Mouse (Mus musculus): ENCODE data around the gene Il1r2. TPM values are rescaled to one million over a fixed set of nuclear protein-coding genes. Genes with fewer than 3 reads are reported as not detected.
A peak's percentile ranks its signal among the peaks of the same experiment; 100 is the strongest.

The Il1r2 gene
- total RNA-seq, 2 experiments from 2014 or later, result 0.52 TPM; not detected in 1

DNA sequence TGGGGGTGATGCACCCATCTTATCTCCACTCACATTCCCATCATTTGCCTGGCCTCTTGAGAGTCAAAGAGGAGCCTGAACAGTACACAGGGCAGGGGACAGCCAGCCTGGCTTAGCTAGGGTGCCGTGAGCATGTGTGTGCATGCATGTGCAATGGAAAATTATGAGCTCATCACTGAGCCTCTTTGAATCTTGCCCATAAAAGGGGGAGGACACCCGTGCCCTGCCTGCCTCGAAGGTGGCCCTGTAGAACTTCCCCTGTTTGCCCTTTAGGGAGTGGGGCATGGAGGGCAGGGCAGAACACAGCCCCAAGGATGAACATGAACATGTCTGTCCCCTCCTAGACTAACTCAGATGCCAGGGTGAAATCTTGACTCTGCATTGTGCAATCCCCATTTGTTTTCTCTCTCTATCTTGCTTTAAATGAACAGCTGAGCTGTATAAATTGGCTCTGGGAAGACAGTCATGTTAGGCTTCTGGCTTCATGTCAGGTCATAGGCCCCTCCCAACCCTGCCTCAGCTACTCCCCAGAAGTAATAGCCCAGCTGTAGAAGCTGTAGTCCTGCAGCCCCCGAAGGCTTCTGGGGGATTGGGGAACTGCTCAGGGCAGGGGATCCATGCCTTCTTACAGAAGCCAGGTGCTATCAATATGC lies 14.6 kb upstream of the Il1r2 start:
- no peak for DNase-seq (ENCODE audit: extremely low spot score in 1 of 2, low spot score in 1 of 2)

DNA sequence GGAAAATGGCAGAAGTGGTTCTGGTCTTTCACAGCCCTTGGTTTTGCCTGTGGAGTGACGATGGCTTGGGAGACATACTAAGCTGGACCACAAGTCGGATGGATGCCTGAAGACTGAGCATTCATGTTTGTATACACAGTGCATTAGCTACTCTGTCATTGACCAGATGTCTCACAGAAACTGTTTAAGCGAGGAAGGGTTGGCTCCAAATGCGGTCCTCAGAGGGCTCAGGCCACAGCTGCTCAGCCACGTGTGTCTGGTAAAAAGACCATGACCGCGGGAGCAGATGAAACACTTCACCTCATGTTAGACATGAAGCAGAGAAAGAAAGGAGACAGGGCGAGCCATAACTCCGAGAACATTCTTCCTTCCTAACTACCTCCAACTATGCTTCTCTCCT lies 12.5 kb upstream of the Il1r2 start:
- no peak for DNase-seq (ENCODE audit: extremely low spot score in 1 of 2, low spot score in 1 of 2)

DNA sequence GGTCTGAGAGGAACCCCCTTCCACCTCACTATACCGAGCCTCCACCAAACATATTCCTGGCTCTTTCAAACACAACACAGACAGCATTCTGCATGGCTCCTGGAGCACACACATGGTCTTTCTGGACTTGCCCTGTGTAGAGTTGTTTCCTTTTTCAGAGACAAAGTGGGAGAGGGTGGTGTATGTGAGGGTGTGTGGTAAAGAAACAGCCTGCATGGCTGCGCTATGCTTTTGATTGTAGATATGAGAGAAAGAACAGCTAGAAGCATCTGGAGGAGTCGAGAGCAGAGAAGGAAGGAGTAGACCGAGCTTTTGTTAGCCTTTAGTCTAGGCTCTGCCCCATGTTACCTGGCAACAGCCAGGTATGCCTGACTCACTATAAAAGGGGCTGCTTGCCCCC lies 10.5 kb upstream of the Il1r2 start:
- DNase-seq (ENCODE audit: extremely low spot score in 1 of 2, low spot score in 1 of 2), result no peak

DNA sequence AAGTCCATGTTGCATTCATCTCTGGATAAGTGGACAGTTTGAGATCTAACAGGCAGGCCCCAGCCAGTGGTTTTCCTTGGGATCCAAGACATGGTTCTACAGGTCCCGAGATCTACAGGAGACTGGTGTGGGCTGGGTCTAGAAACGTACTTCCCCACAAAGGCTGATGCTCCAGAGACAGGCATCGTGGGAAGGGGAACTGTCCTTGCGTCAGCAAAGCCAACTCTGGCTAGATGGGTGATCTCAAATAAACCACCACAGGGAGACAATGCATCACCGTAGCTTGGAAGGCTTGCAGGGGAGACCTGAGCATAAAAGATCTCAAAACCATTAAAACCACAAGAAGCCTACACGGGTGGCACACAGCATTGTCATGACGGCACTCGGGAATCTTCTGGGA lies 9.4 kb upstream of the Il1r2 start:
- DNase-seq (ENCODE audit: extremely low spot score in 1 of 2, low spot score in 1 of 2), result no peak

DNA sequence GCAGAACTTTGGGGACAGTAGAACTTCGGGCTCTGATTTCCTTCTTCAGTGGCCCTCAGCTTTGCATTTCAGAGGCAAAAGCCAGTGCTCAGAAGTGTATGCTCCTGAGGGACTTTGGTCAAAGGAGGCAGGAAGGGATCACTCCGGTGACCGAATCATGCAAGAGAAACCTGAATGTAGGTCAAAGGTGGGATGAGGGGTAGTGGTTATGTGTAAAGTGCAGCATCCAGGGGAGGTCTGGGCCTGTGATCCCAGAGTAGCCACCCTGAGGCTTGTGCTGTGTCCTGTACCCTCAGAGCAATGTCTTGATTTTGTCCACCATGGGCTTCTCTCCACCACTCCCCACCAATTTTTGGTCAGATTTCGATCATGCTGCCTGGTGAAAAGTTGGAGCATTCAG lies 1.3 kb upstream of the Il1r2 start:
- DNase-seq (ENCODE audit: extremely low spot score in 1 of 2, low spot score in 1 of 2), result no peak

DNA sequence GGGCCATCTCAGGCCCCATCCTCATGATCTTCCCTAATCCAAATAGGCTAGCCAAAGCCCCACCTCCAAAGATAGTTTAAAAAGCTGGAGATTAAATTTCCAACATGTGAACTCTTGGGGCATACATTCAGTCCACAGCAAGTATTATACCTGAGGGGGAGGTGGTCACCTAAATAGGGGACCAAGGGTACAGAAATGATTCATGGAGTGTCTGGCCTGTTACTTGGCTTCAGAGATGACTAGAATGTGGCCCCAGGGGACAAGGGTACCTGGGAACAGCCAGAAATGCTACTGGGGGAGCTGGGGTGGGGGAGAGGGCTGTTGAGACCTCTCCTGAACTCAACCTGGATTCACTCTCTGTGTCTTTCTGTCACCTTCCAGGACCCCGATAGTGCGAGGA lies 3.4 kb downstream of the Il1r2 start:
- no peak for DNase-seq (ENCODE audit: extremely low spot score in 1 of 2, low spot score in 1 of 2)

DNA sequence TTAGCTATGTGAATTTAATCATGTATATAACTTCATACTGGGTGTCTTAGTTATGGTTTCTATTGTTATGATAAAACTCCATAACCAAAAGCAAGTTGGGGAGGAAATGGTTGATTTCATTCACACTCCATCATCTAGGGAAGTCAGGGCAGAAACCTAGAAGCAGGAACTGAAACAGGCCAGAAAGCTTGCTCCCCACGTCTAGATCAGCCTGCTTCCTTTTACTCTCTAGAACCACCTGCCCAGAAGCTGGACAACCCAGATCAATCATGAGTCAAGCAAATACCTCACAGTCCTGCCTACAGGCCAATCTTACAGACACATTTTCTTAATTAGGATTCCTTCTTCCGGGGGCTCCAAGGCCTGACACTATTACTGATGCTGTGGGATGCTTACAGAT lies 7.2 kb downstream of the Il1r2 start:
- no peak for DNase-seq (ENCODE audit: extremely low spot score in 1 of 2, low spot score in 1 of 2)

DNA sequence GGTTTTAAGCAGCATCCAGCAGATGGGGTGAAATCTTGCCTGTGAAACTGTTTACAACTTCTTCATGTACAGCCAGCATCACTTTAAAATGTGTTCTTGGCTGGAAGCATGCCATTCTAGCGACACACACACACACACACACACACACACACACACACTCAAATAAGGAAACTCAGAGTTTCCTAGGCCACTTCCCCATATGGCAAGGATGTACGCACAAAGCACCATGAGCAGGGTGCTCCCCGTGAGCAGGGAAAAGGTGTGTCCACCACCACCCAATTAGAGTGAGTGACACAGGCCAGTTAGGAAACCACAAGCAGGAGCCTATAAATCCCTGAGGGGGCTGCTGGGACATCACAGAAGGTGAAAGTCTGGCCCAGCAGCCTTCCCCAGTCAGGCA lies 10.5 kb downstream of the Il1r2 start:
- DNase-seq (ENCODE audit: extremely low spot score in 1 of 2, low spot score in 1 of 2), result no peak

DNA sequence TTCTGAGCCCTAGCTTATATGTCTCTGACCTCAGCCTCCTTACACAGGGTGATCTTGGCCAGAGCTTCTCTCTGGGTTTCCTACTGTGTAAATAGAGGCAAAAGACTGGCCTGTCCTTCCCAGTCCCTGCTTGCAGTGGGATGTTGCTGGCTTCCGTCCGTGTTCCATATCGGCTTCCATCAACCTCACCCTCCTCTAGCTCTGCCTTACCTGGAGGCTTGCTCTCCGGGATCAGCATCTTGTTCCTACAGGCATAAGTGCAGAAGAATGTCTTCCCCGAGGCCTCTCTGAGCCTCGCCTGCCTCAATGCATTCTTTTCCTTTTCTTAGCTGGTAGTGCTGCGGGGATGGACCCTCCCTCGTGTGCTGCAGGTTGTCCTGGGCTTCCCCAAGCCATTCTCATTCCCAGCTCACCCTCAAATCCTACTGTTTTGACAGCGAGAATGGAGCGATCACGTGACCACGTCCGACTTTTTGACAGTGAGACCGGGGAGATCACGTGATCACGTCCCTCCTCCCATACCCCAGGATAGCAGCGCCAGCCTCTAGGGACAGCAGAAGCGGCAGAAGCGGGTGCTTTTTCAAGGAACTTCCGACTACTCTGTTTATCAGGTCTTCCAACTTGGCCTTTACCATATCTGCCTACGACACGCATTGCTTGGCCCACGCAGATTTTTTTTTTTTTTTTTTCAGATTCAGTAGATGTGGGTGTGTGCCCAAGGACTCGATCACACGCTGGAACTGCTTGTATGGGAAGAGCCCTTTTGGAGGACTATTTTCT lies 11.7 kb downstream of the Il1r2 start:
- peak; percentile 47 to 54 for DNase-seq (ENCODE audit: extremely low spot score in 1 of 2, low spot score in 1 of 2)

DNA sequence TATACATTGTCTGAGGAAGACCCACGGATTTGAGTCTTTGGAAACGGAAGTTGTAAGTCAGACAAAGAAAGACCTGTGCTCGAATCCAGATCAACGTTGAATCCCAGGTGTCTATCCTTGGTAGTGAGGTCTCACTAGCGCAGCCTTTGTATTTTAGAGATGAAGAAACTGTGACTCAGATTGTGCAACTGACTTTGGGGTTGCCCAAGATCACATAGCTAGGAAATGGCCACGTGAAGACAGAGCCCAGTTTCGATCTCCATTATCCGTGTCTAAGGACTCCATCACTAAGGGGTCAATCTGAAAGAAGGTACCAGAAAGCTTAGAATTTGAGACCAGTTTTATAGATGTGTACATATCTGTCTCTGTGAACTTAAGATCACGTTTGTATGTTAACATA lies 17.3 kb downstream of the Il1r2 start:
- no peak for DNase-seq (ENCODE audit: extremely low spot score in 1 of 2, low spot score in 1 of 2)

DNA sequence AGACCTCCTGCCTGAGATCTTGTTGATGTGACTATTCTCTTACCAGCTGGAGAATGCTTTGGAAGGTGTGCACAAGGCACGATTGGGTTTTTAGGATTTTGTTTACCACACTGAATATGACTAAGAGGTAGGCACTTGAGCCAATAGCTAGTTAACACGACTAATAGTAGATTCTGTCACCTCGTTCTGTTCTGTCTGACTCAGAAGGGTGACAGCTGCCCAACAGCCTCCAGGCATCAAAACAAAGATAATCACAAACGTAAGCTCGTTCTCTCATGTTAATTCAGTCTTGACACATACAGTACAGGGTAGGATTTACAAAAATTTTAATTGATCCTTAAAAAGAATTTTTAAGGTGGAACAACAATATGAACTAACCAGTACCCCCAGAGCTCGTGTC lies 18.7 kb downstream of the Il1r2 start:
- DNase-seq (ENCODE audit: extremely low spot score in 1 of 2, low spot score in 1 of 2), result no peak

DNA sequence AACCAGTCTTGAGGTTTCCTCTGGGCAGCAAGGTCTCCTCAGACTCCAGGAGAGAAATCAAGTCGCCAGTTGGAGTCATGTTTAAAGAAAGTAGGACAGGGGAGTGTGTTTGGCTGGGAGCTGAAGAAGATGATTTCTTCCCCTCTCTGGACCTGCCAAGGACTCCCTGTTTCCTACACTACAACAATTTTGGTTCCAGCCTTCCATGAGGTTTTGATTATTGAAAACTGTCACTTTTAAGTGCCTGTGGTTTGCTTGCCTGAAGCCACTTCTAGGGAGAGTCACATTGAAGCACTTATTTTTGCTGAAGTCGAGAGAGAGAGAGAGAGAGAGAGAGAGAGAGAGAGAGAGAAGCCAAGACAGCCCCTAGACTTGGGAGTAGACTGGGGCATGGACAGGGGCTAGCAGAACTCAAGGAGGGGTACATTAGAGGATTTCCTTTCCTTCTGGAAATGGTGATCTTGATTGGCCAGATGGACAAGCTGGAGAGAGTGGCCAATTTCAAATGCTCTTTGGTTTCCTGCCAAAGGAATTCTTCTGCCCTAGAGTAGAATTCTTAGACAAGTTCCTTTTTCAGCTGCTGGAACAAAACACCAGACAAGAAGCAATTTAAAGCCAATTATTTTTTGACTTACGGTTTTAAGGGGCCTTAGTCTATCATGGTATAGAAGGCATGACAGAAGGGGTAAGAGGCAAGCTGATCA lies 20.9 kb downstream of the Il1r2 start:
- DNase-seq (ENCODE audit: extremely low spot score in 1 of 2, low spot score in 1 of 2), result no peak

DNA sequence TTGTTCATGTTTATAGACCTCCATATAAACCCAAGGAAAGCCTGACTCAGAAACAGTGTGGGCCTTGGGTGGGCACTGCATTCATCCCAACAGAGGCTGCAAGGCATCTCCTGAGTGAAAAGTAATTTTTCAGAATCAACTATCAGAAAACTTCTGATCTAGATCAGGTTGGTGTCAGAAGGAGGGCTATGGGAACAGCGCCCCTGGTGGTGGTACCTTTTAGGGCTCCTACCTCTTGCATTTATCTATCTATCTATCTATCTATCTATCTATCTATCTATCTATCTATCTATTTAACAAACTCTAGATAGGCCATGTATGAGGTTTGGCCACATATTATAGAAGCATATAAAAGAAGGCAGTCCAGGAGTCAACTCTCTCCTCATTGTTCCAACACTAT lies 21.7 kb downstream of the Il1r2 start:
- DNase-seq (ENCODE audit: extremely low spot score in 1 of 2, low spot score in 1 of 2), result peak in 1 of 2 experiments; percentile 22

DNA sequence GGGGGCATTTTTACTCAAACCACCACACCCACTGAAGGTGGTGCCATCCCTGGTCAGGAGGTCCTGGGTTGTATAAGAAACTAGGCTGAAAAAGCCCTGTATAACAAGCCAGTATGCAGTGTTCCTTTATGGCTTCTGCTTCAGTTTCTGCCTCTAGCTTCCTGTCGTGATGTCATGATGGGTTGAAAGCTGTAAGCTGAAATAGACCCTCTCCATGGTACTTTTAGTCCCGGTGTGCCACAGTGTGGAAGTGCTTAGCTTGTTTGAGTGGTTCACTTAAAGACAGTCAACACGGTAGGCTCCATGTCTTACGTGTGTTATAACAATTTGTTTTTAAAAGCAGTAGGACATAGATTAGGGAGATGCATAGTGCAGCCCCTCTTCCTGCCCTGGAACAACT lies 32.4 kb downstream of the Il1r2 start:
- no peak for DNase-seq (ENCODE audit: extremely low spot score in 1 of 2, low spot score in 1 of 2)

DNA sequence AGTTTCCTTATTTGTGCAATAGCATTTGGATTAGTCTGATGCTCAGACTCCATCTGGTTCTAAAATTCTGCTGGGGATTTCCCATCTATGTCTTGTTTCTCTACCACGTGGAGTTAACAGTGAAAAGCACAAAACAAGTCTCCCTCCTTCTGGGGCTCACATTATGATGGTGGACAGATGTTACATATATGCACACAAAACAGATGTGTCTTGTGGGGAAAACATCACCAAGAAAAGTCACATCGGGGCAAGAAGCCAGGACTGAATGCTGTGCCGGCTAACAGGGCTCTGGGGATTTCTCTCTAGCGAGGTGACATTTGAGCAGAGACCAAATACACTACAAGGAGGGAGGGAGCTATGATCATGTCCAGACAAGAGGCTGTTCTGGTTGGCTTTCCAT lies 32.8 kb downstream of the Il1r2 start:
- DNase-seq (ENCODE audit: extremely low spot score in 1 of 2, low spot score in 1 of 2), result no peak

DNA sequence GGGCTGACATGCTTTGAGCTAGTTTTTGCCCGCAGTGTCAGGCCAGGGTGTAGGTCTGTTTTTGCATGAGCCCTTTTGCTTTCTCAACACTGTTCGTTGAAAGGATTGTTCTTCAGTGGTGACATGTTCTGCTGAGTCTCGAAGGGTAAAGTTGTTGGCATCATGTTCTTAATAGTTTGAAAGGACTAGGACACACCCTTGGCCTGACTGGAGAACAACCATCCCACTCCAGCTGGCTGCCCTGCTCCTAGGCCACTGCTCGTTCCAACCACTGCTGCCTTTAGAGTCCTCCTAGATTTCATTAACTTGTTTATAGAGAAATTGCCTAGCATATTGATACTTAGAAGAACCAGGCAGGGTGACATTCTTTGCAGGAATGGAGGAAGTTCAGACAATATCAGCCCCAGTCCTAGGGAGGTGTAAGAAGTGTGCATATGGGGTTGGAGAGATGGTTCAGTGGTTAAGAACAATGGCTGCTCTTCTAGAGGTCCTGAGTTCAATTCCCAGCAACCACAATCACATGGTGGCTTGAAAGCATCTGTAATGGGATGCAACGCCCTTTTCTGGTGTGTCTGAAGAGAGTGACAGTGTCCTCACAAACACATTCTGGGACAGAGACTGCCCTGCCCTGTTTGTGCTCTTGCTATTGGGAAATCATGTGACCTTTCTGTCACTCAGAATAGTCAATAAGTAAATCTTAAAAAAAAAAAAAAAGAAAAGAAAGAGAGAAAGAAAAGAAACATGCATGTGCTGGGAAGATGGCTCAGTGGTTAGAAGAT lies 34.3 kb downstream of the Il1r2 start:
- DNase-seq (ENCODE audit: extremely low spot score in 1 of 2, low spot score in 1 of 2), result no peak

DNA sequence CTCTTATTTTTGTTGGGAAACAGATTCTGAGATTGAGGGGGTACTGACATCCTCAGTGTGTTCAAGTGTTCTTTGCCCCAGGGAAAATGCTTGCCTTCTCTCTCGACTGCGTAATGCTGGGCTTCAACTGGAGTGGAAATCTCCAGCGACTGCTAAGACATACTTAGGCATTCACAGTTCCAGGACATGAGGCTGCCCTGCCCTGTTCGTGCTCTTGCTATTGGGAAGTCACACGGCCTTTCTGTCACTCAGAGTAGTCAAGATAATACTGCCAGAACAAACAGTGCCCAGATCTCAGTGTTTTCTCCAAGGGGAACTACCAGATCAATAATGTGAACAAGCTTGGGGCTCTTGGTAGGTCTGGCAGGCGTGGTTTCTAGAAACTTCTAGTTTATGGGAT lies 35.9 kb downstream of the Il1r2 start:
- no peak for DNase-seq (ENCODE audit: extremely low spot score in 1 of 2, low spot score in 1 of 2)

DNA sequence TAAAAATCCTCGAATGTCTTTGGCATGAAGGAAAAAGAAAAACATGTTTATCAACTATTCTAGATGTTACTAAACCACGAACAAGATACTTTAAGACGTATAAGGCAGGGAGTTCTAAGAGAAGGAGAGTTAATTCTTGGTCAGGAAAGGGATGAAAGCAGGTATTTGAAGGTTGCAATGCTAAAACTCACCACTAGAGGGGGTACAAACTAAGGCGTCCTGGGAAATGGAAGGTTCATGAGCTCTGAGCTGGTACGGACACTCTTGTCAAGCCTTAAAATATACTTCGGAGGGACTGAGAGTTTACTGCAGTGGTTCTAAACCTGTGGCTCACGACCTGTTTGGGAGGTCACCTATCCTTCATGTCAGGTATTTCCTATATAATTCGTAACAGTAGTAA lies 41.4 kb downstream of the Il1r2 start:
- DNase-seq (ENCODE audit: extremely low spot score in 1 of 2, low spot score in 1 of 2), result no peak

DNA sequence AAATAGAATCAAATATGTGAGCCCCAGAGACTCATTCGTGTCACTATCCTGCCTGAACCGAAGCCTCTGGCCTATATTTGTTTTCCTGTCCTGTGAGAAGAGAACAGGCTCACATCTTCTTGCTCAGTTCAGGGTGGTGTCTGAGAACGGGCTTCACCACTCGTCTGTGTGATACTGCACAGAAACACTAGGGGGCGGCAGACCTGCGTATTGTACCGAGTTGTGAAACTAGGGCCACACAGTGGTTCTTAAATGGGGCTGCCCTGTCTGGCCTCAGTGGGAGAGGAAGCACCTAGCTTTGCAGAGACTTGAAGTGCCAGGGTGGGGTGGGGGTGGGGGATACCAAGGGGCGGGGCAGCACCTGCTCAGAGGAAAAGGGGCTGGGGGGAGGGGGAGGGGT lies 42.5 kb downstream of the Il1r2 start:
- DNase-seq (ENCODE audit: extremely low spot score in 1 of 2, low spot score in 1 of 2), result peak; percentile 65 to 92

DNA sequence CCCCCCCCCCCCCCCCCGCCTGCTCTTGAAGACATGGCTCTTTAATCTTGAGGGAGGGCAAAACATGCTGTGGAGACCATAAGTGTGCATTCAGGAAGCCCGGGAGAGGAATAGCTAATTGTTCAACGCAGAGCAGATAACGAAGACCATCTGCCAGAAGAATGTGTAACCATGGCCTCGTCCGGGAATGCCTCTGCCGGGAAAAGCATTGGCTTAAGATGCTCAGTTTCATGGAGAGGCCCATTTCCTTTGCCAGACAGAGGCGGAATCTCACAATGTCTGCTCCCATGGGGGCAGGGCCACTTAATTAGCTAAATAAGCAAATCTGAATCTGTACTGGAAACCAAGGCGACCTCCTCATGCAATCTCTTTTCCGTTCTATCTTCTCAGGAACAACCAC lies 43.7 kb downstream of the Il1r2 start:
- DNase-seq (ENCODE audit: extremely low spot score in 1 of 2, low spot score in 1 of 2), result no peak

DNA sequence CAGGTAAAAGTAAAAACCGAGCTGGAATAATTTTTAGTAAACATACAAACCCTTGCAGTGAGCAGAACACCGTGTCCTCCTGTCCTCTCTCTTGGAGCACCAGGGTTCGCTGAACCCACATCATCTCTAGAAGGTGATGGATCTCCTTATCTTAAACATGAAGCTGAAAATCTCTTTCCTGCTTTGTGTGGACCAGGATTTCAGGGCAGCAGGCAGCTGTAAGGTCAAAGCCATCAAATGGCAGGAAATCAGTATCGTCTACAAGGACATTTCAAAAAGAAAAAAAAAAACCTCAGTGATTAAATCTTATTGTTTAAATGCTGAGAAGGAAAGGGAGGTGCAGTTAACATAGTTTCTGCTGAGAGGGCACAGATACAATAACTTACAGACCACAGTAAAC lies 50.4 kb downstream of the Il1r2 start:
- DNase-seq (ENCODE audit: extremely low spot score in 1 of 2, low spot score in 1 of 2), result no peak

All from layer of hippocampus, postnatal 25 days (tissue).